Mouse (Mus musculus) ES-E14 (cell line): ENCODE data around the gene Pou2f3.

Experiments used
- HCFC1 ChIP-seq: IDR thresholded peaks from 2 replicates; pipeline ENCODE4 v1.6.1; 2012; ENCODE audit warnings: low read length, inconsistent platforms, borderline replicate concordance; ENCODE audit not compliant: insufficient read depth
- MAFK ChIP-seq: IDR thresholded peaks from 2 replicates; pipeline ENCODE4 v1.6.1; 2014; ENCODE audit warnings: mild to moderate bottlenecking, low read depth, low read length, inconsistent platforms; ENCODE audit not compliant: insufficient read depth
- ZC3H11A ChIP-seq: IDR thresholded peaks from 2 replicates; pipeline ENCODE4 v1.6.1; 2012; ENCODE audit warnings: low read depth, mild to moderate bottlenecking, inconsistent platforms, low read length, borderline replicate concordance

DNA sequence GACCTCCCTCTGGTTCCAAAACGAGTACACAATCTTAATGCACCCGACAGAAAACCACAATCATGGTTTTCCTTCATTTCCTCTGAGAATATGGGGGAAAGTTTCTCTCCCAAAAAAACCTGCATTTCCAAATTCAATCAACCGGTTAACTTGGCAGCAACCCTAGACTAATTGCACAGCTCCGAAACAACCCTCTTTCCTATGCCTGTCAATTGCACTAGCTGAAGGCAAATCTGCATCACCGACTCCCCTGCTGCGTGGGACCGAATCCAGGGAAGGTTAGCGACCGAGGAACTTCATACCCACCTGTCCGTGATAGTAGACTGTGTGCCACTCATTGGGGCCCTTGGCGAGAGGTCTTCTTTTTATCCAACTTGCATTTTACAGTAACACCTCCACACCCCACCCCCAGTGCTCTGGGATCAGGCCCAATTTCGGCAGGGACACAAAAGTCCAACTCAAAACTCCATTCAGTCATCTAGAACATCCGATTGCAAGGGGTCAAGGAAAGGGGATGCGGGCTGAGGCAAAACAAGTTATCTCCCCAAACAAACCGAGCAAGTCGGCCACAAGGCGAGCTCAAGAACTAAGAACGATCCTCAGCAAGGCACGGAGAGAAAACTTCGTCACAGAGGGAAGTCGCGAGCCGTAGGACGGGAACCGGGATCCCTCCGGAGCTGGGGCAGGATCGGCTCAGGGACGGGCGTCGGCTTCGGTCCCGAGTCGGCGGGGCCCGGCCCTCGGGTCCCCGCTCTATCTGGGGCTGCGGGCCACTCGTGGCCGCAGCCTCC lies 105.1 kb downstream of the Pou2f3 start:
- TF ChIP-seq ZC3H11A (no peak), HCFC1 (no peak), MAFK (no peak)
